ENCODE assay signal across 9 mouse cellular contexts in the genomic region with DNA sequence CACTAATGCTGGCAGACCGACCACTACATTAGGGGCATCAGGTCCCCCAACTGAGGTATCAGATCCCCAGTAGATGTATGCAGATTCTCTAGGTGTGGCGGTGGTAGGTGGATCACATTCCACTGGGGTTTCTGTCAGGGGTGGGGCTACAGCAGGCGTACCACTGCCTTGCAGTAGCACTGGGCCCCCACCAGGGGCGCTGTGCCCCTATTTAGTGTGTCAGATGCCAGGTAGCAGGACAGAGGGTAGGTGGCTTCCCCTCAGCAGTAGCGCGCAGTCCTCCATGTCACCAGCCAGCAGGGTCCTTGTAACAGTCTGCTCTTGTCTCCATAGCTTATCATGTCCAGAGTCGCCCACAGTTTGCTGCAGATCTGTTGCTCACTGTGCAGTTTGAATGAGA.
A peak's percentile ranks its signal among the peaks of the same experiment; 100 is the strongest.
DNase-seq lines count a peak whose midpoint lies in the region; ATAC-seq and TF ChIP-seq lines count a peak whose summit lies in the region.
"Had no signal": no experiment of that assay in that cellular context is flagged by ENCODE, and none has a peak within 500 bp of the region (broad histone marks: within the 10 kb centered on the region; RNA-seq: fewer than 3 reads in every experiment).

No protein-coding gene starts in this region.

- H3K4me3 ChIP-seq in hindbrain, embryonic 10.5 days, result no peak overlapping the region
- H3K4me3 ChIP-seq in hindbrain, embryonic 12.5 days, result no peak overlapping the region
- H3K4me3 ChIP-seq in thymus, adult 2 months (ENCODE audit: control insufficient read depth, insufficient read depth, low read length), result no peak overlapping the region

- no peaks in the 10 kb centered on the region for H3K9me3 ChIP-seq in hindbrain, embryonic 10.5 days
- no peaks in the 10 kb centered on the region for H3K9me3 ChIP-seq in hindbrain, embryonic 12.5 days (replicated peaks)

- H3K36me3 ChIP-seq in hindbrain, embryonic 10.5 days, result no peaks in the 10 kb centered on the region
- no peaks in the 10 kb centered on the region for H3K36me3 ChIP-seq in hindbrain, embryonic 12.5 days
- no peaks in the 10 kb centered on the region for H3K36me3 ChIP-seq in thymus, adult 2 months (ENCODE audit: control insufficient read depth, insufficient read depth, low read length)

- TF ChIP-seq CTCF in thymus, adult 2 months (IDR thresholded peaks at IDR 0.05; ENCODE audit: borderline replicate concordance, control insufficient read depth, extremely low read depth, insufficient read depth, low read length, poor library complexity), result 0 out of 2 replicates have a peak, but pooled peaks have one; percentile 18

- ATAC-seq in hindbrain, embryonic 12.5 days (ENCODE audit: low FRiP score), result no peak
- ATAC-seq: Patski had no signal

- WGBS in hindbrain, embryonic 10.5 days, result 59% methylated on average over 7 of the region's 7 CpGs
- 53% methylated on average over 7 of the region's 7 CpGs for WGBS in hindbrain, embryonic 12.5 days
- 58% methylated on average over 7 of the region's 7 CpGs for WGBS in thymus, adult 2 months

- no peak overlapping the region for H3K27ac ChIP-seq in hindbrain, embryonic 10.5 days
- H3K27ac ChIP-seq in hindbrain, embryonic 12.5 days, result no peak overlapping the region
- no peak overlapping the region for H3K27ac ChIP-seq in thymus, adult 2 months (ENCODE audit: control insufficient read depth, insufficient read depth, low read length)

- TF ChIP-seq POLR2A in thymus, adult 2 months (IDR thresholded peaks at IDR 0.05; ENCODE audit: control insufficient read depth, extremely low read depth, insufficient read depth, low read length, poor library complexity), result no peak

- H3K4me1 ChIP-seq in hindbrain, embryonic 10.5 days (replicated peaks), result peaks cover 4% of the 10 kb centered on the region; the same call in 1 of the 2 replicates
- H3K4me1 ChIP-seq in hindbrain, embryonic 12.5 days, result 0 out of 2 replicates have a peak, but pooled peaks cover 6% of the 10 kb centered on the region
- no peaks in the 10 kb centered on the region for H3K4me1 ChIP-seq in thymus, adult 2 months (replicated peaks; ENCODE audit: control insufficient read depth, insufficient read depth, low read length)

- no peak overlapping the region for H3K4me2 ChIP-seq in hindbrain, embryonic 12.5 days (replicated peaks)

- H3K27me3 ChIP-seq in hindbrain, embryonic 10.5 days (ENCODE audit: insufficient read depth, poor library complexity, severe bottlenecking), result no peaks in the 10 kb centered on the region
- no peaks in the 10 kb centered on the region for H3K27me3 ChIP-seq in hindbrain, embryonic 12.5 days
- H3K27me3 ChIP-seq in thymus, adult 2 months (ENCODE audit: control insufficient read depth, insufficient read depth, low read length), result no peaks in the 10 kb centered on the region
- H3K27me3 ChIP-seq: Patski had no signal

- no peak overlapping the region for H3K9ac ChIP-seq in hindbrain, embryonic 12.5 days

- peak; percentile 28 for DNase-seq in hindbrain, embryonic 10.5 days (ENCODE audit: low spot score)
- DNase-seq in thymus, adult 2 months, result no peak
- no peak for DNase-seq in thymus, postnatal 0 days (ENCODE audit: low spot score)
- DNase-seq in embryo, embryonic 9.5 days (ENCODE audit: extremely low spot score), result peak; percentile 38
- peak; percentile 53 for DNase-seq in retina, postnatal 1 day
- DNase-seq in gastrocnemius, postnatal 25 days, result no peak
- no peak for DNase-seq in lung, postnatal 25 days (ENCODE audit: low spot score)

Comparison
In these comparisons a context has a peak if more than half of its experiments do, and no peak if none do; other contexts are left out.
1. DNase-seq: peak in hindbrain, embryonic 10.5 days (single experiment), embryo, embryonic 9.5 days (single experiment) and retina, postnatal 1 day (single experiment); none in thymus, adult 2 months (single experiment), thymus, postnatal 0 days (single experiment), gastrocnemius, postnatal 25 days (single experiment) and lung, postnatal 25 days (single experiment).